Mouse (Mus musculus): ENCODE data around the gene Slc24a4. TPM values are rescaled to one million over a fixed set of nuclear protein-coding genes. Genes with fewer than 3 reads are reported as not detected.
A peak's percentile ranks its signal among the peaks of the same experiment; 100 is the strongest.

The Slc24a4 gene
- polyA plus RNA-seq (2014; fragmentation: Nextera tagmentation; extraction: Ambion mirVana): 0.13 and 0.16 TPM in 2 replicates

DNA sequence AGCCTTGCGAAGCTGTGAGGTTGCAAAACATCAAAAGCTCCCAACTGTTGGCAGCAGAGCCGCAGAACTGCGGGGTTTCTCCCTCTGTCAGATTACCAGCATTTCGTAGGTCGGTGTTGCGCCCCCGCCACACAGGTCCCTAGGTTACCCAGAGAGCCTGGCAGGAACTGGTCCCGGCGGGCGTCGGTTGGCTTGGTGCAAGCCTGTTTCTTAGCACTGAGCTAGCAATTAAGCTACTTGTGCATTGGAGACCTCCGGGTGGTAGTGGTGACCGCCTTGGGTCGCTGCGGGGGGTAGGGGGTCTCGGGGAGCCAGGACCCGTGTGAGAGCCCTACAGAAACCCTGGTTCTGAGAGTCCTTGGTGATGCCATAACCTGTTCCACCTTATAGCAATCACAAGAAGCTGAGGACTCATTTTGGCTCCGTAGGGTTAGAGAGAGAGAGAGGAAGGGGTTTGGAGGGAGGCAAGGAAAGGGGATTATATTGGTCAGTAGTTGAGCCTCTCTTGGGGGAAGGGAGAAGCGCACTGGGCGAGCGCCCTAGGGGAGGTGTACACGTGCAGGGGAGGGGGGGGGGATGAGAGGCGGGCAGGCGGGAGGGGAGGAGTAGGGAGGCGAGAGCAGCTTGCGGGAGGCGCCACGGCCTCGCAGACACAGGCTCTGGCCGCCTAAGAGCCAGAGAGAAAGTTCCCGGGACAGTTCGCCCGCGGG is at the start of gene Slc24a4:
Gene Slc24a4, plus strand, starts transcription at position 653 of the 710 bp plus-strand sequence.
- Histone ChIP-seq H3K36me3 (ENCODE audit: control insufficient read depth, insufficient read depth, low read length) (no peaks in the 10 kb centered on the region), H3K9ac (ENCODE audit: low read length) (peak within 1 kb of the TSS; percentile 52), H3K27ac (ENCODE audit: low read depth, low read length) (no peak within 1 kb of the TSS), H3K4me3 (ENCODE audit: low read depth, low read length) (peak within 1 kb of the TSS; percentile 48), H3K4me2 (ENCODE audit: low read depth, low read length, severe bottlenecking) (peak within 1 kb of the TSS; percentile 97), H3K27me3 (ENCODE audit: control insufficient read depth, insufficient read depth, low read length) (peaks cover 39% of the 10 kb centered on the region), H3K9me3 (ENCODE audit: control insufficient read depth, low read length) (no peaks in the 10 kb centered on the region), H3K4me1 (replicated peaks; ENCODE audit: control insufficient read depth, insufficient read depth, low read length) (peaks cover 14% of the 10 kb centered on the region)
- WGBS: under 1% methylated on average over 32 of the region's 34 CpGs
- DNase-seq (ENCODE audit: low spot score) (peak; percentile 65), ATAC-seq (replicated peaks; ENCODE audit: low FRiP score) (peak; percentile 69)

DNA sequence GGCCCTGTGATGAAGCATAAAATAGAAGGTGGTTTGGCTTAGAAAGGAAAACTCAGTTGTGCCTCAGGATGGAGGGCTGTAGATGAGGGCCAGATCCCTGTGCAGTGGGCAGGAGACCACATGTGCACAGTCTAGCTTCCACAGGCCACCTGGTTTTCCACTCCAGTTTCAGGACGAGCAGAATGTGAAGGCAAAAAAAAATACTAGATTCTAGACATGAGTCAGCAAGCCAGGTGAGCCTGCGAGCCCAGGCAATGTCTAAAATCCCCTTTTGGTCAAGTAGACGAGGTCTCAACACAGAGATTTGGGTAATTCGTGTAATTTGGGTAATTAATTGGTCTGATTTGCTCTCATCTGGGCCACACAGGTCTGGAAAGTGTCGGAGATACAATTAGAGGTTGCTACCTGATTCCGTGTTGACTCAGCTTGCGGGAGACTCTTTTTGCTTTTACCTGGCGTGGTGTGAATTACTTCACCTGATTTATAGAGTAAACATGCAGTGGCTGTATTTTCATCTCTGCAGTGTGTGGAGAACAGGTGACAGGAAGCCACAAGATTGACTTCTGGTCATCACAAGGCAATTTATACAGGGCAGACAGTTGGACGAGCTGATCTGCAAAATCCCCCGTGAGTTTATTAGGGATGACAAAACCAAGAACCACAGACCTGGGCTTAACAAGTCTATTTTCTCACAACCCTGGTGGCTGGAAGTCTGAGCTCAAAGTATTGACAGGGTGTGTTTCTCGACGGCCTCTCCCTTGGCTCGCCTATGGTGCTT is 45.7 kb upstream of the Slc24a4 start:
- Histone ChIP-seq H3K4me1 (replicated peaks; ENCODE audit: control insufficient read depth, insufficient read depth, low read length) (no peaks in the 10 kb centered on the region), H3K4me2 (ENCODE audit: low read depth, low read length, severe bottlenecking) (no peak overlapping the region), H3K9ac (ENCODE audit: low read length) (no peak overlapping the region), H3K27ac (ENCODE audit: low read depth, low read length) (no peak overlapping the region), H3K4me3 (ENCODE audit: low read depth, low read length) (no peak overlapping the region), H3K36me3 (ENCODE audit: control insufficient read depth, insufficient read depth, low read length) (no peaks in the 10 kb centered on the region), H3K27me3 (ENCODE audit: control insufficient read depth, insufficient read depth, low read length) (no peaks in the 10 kb centered on the region), H3K9me3 (ENCODE audit: control insufficient read depth, low read length) (no peaks in the 10 kb centered on the region)
- WGBS: 86% methylated on average over 13 of the region's 13 CpGs
- ATAC-seq (replicated peaks; ENCODE audit: low FRiP score) (no peak), DNase-seq (ENCODE audit: low spot score) (no peak)

DNA sequence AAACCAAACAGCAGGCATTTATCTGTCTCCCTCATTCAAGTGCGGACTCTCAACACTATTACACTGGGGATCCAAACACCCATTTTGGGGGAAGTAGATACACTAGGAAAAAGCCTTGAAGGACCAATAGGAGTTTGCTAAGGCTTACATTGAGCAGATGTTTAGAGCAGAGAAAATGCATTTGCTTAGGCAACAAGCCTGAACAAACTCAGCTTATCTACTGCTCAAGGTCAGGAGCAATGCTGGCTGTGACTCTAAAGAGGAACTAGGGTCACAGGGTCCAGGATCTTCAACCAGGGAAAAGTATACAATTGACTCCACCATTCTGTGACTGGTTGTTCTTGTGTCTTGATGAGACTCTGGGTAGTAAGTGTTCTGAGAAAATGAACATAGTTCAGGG is 38.0 kb upstream of the Slc24a4 start:
- H3K27ac ChIP-seq (ENCODE audit: low read depth, low read length): no peak overlapping the region
- 97% methylated on average over 1 of the region's 1 CpGs for WGBS
- no peaks in the 10 kb centered on the region for H3K27me3 ChIP-seq (ENCODE audit: control insufficient read depth, insufficient read depth, low read length)
- DNase-seq (ENCODE audit: low spot score): no peak
- no peak overlapping the region for H3K4me2 ChIP-seq (ENCODE audit: low read depth, low read length, severe bottlenecking)
- no peaks in the 10 kb centered on the region for H3K9me3 ChIP-seq (ENCODE audit: control insufficient read depth, low read length)
- no peak overlapping the region for H3K9ac ChIP-seq (ENCODE audit: low read length)
- no peaks in the 10 kb centered on the region for H3K4me1 ChIP-seq (replicated peaks; ENCODE audit: control insufficient read depth, insufficient read depth, low read length)
- no peaks in the 10 kb centered on the region for H3K36me3 ChIP-seq (ENCODE audit: control insufficient read depth, insufficient read depth, low read length)
- H3K4me3 ChIP-seq (ENCODE audit: low read depth, low read length): no peak overlapping the region
- no peak for ATAC-seq (replicated peaks; ENCODE audit: low FRiP score)

DNA sequence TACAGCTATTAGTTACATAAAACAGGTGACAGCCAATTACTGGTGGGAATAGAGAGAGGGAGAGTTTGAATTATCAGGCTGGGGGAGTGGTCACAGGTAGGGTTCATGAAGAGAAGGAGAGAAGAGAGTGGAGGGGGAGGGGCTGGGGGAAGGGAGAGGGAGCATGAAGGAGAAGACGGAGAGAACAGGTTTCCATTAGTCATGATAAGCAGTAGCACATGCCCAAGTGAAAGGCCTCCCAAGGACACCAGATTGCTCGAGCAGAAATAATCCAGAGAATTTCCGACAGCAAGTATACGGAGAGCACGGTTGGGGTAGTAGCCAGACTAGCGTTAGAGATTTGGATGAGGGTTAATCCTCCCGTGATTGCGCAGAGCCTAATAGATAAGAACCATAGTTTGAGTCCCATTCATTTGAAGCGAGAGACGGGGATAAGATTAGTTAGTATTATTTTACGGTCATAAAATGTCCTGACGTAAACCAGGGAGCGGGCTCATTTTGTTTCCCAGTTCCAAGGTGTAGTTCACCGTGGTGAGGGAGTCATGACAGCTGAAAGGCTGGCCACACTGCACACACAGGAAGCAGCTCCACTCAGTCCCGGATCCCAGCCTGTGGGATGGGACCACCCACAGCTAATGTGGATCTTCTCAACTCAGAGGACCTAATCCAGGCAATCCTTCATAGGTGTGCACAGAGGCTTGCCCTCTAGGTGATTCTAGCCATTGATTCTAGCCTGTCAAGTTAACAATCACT is 36.0 kb upstream of the Slc24a4 start:
- H3K4me3 ChIP-seq (ENCODE audit: low read depth, low read length): no peak overlapping the region
- no peak overlapping the region for H3K9ac ChIP-seq (ENCODE audit: low read length)
- no peaks in the 10 kb centered on the region for H3K9me3 ChIP-seq (ENCODE audit: control insufficient read depth, low read length)
- no peaks in the 10 kb centered on the region for H3K27me3 ChIP-seq (ENCODE audit: control insufficient read depth, insufficient read depth, low read length)
- H3K27ac ChIP-seq (ENCODE audit: low read depth, low read length): no peak overlapping the region
- no peak for DNase-seq (ENCODE audit: low spot score)
- no peaks in the 10 kb centered on the region for H3K4me1 ChIP-seq (replicated peaks; ENCODE audit: control insufficient read depth, insufficient read depth, low read length)
- WGBS: 88% methylated on average over 15 of the region's 15 CpGs
- ATAC-seq (replicated peaks; ENCODE audit: low FRiP score): no peak
- no peak overlapping the region for H3K4me2 ChIP-seq (ENCODE audit: low read depth, low read length, severe bottlenecking)
- no peaks in the 10 kb centered on the region for H3K36me3 ChIP-seq (ENCODE audit: control insufficient read depth, insufficient read depth, low read length)

DNA sequence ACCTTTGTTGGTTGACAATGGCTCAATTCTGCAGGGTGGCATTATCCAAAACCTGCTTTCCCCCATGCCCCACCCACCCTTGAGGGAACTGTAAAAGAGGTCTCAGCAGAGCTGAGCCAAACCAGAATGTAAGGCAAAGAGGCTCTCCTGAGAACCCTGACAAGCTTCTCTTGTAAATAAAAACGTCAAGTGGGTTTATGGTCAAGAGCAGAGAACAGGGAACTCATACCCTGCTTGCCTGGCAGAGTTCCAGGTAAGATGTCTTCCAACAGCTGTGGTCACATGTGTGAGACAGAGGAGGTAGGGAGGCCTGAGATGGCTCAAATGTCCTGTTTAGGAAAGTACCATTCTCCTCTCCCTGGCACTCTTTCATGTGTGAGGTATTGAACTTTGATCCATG is 22.5 kb upstream of the Slc24a4 start:
- H3K4me1 ChIP-seq (replicated peaks; ENCODE audit: control insufficient read depth, insufficient read depth, low read length): no peaks in the 10 kb centered on the region
- H3K4me2 ChIP-seq (ENCODE audit: low read depth, low read length, severe bottlenecking): no peak overlapping the region
- H3K27ac ChIP-seq (ENCODE audit: low read depth, low read length): no peak overlapping the region
- no peaks in the 10 kb centered on the region for H3K9me3 ChIP-seq (ENCODE audit: control insufficient read depth, low read length)
- no peaks in the 10 kb centered on the region for H3K36me3 ChIP-seq (ENCODE audit: control insufficient read depth, insufficient read depth, low read length)
- H3K27me3 ChIP-seq (ENCODE audit: control insufficient read depth, insufficient read depth, low read length): no peaks in the 10 kb centered on the region
- H3K4me3 ChIP-seq (ENCODE audit: low read depth, low read length): no peak overlapping the region
- ATAC-seq (replicated peaks; ENCODE audit: low FRiP score) (no peak), DNase-seq (ENCODE audit: low spot score) (no peak)
- whole genome bisulfite sequencing: 21% methylated on average over 1 of the region's 1 CpGs
- no peak overlapping the region for H3K9ac ChIP-seq (ENCODE audit: low read length)

DNA sequence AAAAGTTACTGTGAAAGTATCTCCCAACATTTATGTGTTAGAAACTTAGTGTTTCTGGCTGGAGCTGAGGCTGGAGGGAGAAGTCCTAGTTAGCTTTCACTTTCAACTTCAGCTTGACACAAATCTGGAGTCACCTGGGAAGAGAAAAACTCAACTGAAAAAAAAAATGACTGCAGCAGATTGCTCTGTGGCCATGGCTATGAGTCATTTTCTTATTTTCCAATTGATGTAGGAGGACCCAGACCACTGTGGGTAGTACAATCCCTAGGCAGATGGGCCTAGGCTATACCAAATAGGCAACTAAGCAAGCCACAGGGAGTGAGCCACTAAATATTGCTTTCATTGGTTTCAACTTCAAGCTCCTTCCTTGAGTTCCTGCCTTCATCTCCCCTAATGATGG is 19.7 kb upstream of the Slc24a4 start:
- H3K9ac ChIP-seq (ENCODE audit: low read length): no peak overlapping the region
- no peak for ATAC-seq (replicated peaks; ENCODE audit: low FRiP score)
- no peaks in the 10 kb centered on the region for H3K27me3 ChIP-seq (ENCODE audit: control insufficient read depth, insufficient read depth, low read length)
- H3K9me3 ChIP-seq (ENCODE audit: control insufficient read depth, low read length): no peaks in the 10 kb centered on the region
- peaks cover 10% of the 10 kb centered on the region for H3K4me1 ChIP-seq (replicated peaks; ENCODE audit: control insufficient read depth, insufficient read depth, low read length)
- H3K4me2 ChIP-seq (ENCODE audit: low read depth, low read length, severe bottlenecking): no peak overlapping the region
- no peak overlapping the region for H3K4me3 ChIP-seq (ENCODE audit: low read depth, low read length)
- no peaks in the 10 kb centered on the region for H3K36me3 ChIP-seq (ENCODE audit: control insufficient read depth, insufficient read depth, low read length)
- DNase-seq (ENCODE audit: low spot score): no peak
- H3K27ac ChIP-seq (ENCODE audit: low read depth, low read length): no peak overlapping the region

DNA sequence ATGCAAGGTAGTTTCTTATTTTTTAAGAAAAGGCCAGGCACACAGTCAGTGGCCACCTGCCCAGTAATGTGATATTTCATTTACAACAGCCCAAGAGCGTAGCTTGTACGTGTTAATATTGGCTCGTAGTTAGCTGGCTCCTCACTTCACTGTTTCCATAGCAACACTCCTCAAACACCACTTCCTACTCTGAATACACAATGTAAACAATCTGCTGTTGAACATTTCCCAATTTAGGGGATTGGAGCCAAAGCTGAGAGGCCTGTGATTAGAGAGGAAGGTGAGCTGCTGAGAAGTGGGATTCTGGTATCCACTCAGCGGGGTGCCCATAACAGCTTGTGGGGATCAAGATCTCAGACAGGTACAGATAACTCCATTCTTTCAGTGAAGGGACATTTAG is 16.0 kb upstream of the Slc24a4 start:
- Histone ChIP-seq H3K9ac (ENCODE audit: low read length) (no peak overlapping the region), H3K9me3 (ENCODE audit: control insufficient read depth, low read length) (no peaks in the 10 kb centered on the region), H3K36me3 (ENCODE audit: control insufficient read depth, insufficient read depth, low read length) (no peaks in the 10 kb centered on the region), H3K4me3 (ENCODE audit: low read depth, low read length) (no peak overlapping the region), H3K27me3 (ENCODE audit: control insufficient read depth, insufficient read depth, low read length) (no peaks in the 10 kb centered on the region), H3K27ac (ENCODE audit: low read depth, low read length) (no peak overlapping the region), H3K4me2 (ENCODE audit: low read depth, low read length, severe bottlenecking) (no peak overlapping the region), H3K4me1 (replicated peaks; ENCODE audit: control insufficient read depth, insufficient read depth, low read length) (peaks cover 10% of the 10 kb centered on the region)
- 61% methylated on average over 4 of the region's 4 CpGs for WGBS
- no peak for DNase-seq (ENCODE audit: low spot score)
- ATAC-seq (replicated peaks; ENCODE audit: low FRiP score): no peak

DNA sequence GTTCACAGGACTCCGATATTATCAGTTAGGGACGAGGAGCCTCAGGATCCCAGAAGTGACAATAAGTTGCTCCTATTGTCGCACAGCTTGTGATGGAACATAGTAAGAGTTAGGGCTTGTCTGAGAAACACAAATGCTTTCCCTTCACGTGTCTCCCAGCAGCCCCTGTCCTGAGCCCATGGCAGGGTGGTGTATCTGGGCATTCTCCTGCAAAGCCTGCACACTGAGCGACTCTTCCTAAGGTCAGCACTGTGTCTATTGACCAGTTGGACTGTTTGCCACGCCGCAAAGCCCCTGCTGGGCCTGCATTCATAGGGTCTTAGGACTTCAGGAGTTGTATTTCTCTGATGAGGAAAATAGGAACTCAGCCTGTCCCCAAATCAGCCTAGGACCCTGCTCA is 15.6 kb upstream of the Slc24a4 start:
- H3K4me2 ChIP-seq (ENCODE audit: low read depth, low read length, severe bottlenecking): no peak overlapping the region
- no peak overlapping the region for H3K4me3 ChIP-seq (ENCODE audit: low read depth, low read length)
- H3K4me1 ChIP-seq (replicated peaks; ENCODE audit: control insufficient read depth, insufficient read depth, low read length): peaks cover 10% of the 10 kb centered on the region
- 62% methylated on average over 7 of the region's 7 CpGs for WGBS
- H3K27ac ChIP-seq (ENCODE audit: low read depth, low read length): no peak overlapping the region
- no peak for DNase-seq (ENCODE audit: low spot score)
- no peaks in the 10 kb centered on the region for H3K9me3 ChIP-seq (ENCODE audit: control insufficient read depth, low read length)
- no peak for ATAC-seq (replicated peaks; ENCODE audit: low FRiP score)
- H3K9ac ChIP-seq (ENCODE audit: low read length): no peak overlapping the region
- H3K36me3 ChIP-seq (ENCODE audit: control insufficient read depth, insufficient read depth, low read length): no peaks in the 10 kb centered on the region
- no peaks in the 10 kb centered on the region for H3K27me3 ChIP-seq (ENCODE audit: control insufficient read depth, insufficient read depth, low read length)
